Mouse (Mus musculus) liver, postnatal 0 days (tissue): ENCODE data around the gene Tspan10. TPM values are rescaled to one million over a fixed set of nuclear protein-coding genes. Genes with fewer than 3 reads are reported as not detected.

Experiments used
- ATAC-seq: fragments of 200-750 bp; cut with Nextera tagmentation; 2 replicates; pipeline ENCODE4 v1.8.0; 2017; ENCODE audit warnings: mild to moderate bottlenecking, moderate library complexity
- DNase-seq: peaks from one replicate; pipeline ENCODE4 v3.0.0-alpha.2; 2016
- H3K27ac ChIP-seq: fragments of 300-500 bp; sonication (generic); 2 replicates; pipeline ENCODE4 v1.5.1; 2014; ENCODE audit warnings: antibody characterized with exemption, moderate library complexity, mild to moderate bottlenecking, low read depth
- H3K27me3 ChIP-seq: fragments of 300-500 bp; sonication (generic); 2 replicates; pipeline ENCODE4 v1.6.1; 2014; ENCODE audit warnings: low read length, control low read depth, mixed read lengths; ENCODE audit not compliant: insufficient read depth
- H3K36me3 ChIP-seq: fragments of 300-500 bp; sonication (generic); replicated peaks from 2 replicates; pipeline ENCODE4 v1.6.1; 2014; ENCODE audit warnings: mild to moderate bottlenecking, control low read depth, low read length, moderate library complexity, mixed read lengths; ENCODE audit not compliant: insufficient read depth
- H3K4me1 ChIP-seq: fragments of 300-500 bp; sonication (generic); 2 replicates; pipeline ENCODE4 v1.6.1; 2014; ENCODE audit warnings: antibody characterized with exemption, mild to moderate bottlenecking, control low read depth; ENCODE audit not compliant: insufficient read depth
- H3K4me2 ChIP-seq: fragments of 300-500 bp; sonication (generic); 2 replicates; pipeline ENCODE4 v1.6.1; 2014; ENCODE audit warnings: low read depth, mild to moderate bottlenecking, low read length, moderate library complexity, mixed read lengths
- H3K4me3 ChIP-seq: fragments of 300-500 bp; sonication (generic); 2 replicates; pipeline ENCODE4 v1.5.1; 2014; ENCODE audit warnings: low read depth, low read length
- H3K9ac ChIP-seq: fragments of 300-500 bp; sonication (generic); replicated peaks from 2 replicates; pipeline ENCODE4 v1.6.1; 2014; ENCODE audit warnings: mild to moderate bottlenecking, moderate library complexity
- H3K9me3 ChIP-seq: fragments of 300-500 bp; sonication (generic); 2 replicates; pipeline ENCODE4 v1.6.1; 2016; ENCODE audit warnings: mild to moderate bottlenecking, control low read depth, low read length, mixed read lengths
- CTCF ChIP-seq: sonication (generic); IDR thresholded peaks from 2 replicates; pipeline ENCODE4 v1.5.1; 2016; ENCODE audit warnings: antibody characterized with exemption, low read depth
- EP300 ChIP-seq: IDR thresholded peaks from 2 replicates; pipeline ENCODE4 v1.6.1; 2016; ENCODE audit warnings: antibody characterized with exemption, low read depth, mild to moderate bottlenecking
- WGBS: fragments of 180-500 bp; shearing (Covaris S2); extraction: QIAGEN DNeasy Blood & Tissue Kit; methylation state at CpG from one replicate; pipeline ENCODE4 v1.1.7; 2014; ENCODE audit not compliant: insufficient replicate concordance; 5-methylcytosine and 5-hydroxymethylcytosine counted together
- polyA plus RNA-seq: library from polyadenylated mRNA; unstranded; fragments of >200 nt; fragmentation: Nextera tagmentation; extraction: Ambion mirVana; gene quantifications from 2 replicates; pipeline ENCODE4 v1.2.1, GENCODE M21; 2015

Tspan10 gene
- polyA plus RNA-seq, 1 experiment from 2014 or later = not detected

DNA sequence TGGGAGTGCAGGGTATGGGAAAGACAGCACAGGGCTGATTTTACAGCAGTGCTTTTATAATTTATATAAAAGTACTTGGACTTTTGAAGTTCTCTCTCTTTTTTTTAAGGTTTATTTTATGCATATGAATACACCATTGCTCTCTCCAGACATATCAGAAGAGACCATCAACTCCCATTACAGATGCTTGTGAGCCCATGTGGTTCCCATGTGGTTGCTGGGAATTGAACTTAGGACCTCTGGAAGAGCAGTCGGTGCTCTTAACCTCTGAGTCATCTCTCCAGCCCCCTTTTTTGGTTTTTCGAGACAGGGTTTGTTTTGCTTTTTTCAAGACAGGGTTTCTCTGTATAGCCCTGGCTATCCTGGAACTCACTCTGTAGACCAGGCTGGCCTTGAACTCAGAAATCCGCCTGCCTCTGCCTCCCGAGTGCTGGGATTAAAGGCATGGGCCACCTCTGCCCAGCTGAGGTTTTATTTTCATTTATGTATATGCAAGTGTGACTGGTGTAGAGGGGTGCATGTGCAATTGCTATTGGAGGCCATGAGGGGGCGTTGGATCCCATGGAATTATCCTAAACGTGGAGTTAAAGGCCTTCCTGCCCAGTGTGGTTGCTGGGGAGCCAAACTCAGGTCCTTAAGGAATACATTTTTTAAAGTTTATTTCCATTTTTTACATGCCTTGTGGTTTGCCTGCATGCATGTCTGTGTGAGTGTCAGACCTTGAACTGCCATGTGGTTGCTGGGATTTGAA lies 16.6 kb downstream of the Tspan10 start:
- DNase-seq = peak; percentile 44
- peak; percentile 20; the same call in 1 of the 2 replicates for ATAC-seq
- H3K9me3 ChIP-seq = no peaks in the 10 kb centered on the region
- peak overlapping the region; percentile 72 for H3K4me3 ChIP-seq
- H3K4me1 ChIP-seq = peaks cover 27% of the 10 kb centered on the region
- H3K36me3 ChIP-seq = peaks cover 18% of the 10 kb centered on the region
- H3K27ac ChIP-seq = no peak overlapping the region
- TF ChIP-seq EP300 = no peak
- peak; percentile 58 for TF ChIP-seq CTCF
- 35% methylated on average over 6 of the region's 6 CpGs for WGBS
- peak overlapping the region; percentile 77 for H3K9ac ChIP-seq
- peak overlapping the region; percentile 96 for H3K4me2 ChIP-seq
- H3K27me3 ChIP-seq = no peaks in the 10 kb centered on the region

GRCm38 (mm10) chr11:120463536-120463935 lies 21.1 kb downstream of the Tspan10 start:
- H3K4me2 ChIP-seq = no peak overlapping the region
- peaks cover 15% of the 10 kb centered on the region for H3K36me3 ChIP-seq
- no peak overlapping the region for H3K27ac ChIP-seq
- DNase-seq (no peak), ATAC-seq (no peak)
- H3K9me3 ChIP-seq = no peaks in the 10 kb centered on the region
- 89% methylated on average over 2 of the region's 2 CpGs for WGBS
- H3K4me3 ChIP-seq = no peak overlapping the region
- no peaks in the 10 kb centered on the region for H3K27me3 ChIP-seq
- no peak for TF ChIP-seq CTCF
- no peak for TF ChIP-seq EP300
- peaks cover 17% of the 10 kb centered on the region for H3K4me1 ChIP-seq
- H3K9ac ChIP-seq = no peak overlapping the region

DNA sequence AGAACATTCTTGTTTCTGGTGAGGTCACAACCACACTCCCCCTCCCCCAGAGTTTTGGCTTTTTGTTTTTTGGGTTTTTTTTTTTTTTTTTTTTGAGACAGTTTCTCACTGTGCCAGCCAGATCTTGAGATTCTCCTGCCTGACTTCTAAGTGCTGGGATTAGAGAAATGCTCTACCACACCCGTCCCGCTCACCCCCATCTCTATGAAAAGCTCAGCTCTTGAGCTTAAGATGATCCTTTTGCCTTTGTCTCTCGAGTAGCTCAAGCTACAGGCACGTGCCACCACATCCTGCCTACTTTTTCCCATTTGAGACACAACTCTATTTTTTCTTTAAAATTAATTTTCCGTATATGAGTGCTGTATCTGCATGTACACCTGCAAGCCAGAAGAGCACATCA lies 21.9 kb downstream of the Tspan10 start:
- Histone ChIP-seq H3K4me2 (no peak overlapping the region), H3K9me3 (no peaks in the 10 kb centered on the region), H3K4me1 (peaks cover 18% of the 10 kb centered on the region), H3K4me3 (no peak overlapping the region), H3K27ac (no peak overlapping the region), H3K9ac (no peak overlapping the region), H3K27me3 (no peaks in the 10 kb centered on the region), H3K36me3 (peaks cover 18% of the 10 kb centered on the region)
- TF ChIP-seq EP300 (no peak), CTCF (no peak)
- DNase-seq (no peak), ATAC-seq (no peak)
- WGBS = 87% methylated on average over 5 of the region's 5 CpGs

GRCm38 (mm10) chr11:120465521-120465920 lies 23.1 kb downstream of the Tspan10 start:
- Histone ChIP-seq H3K27me3 (no peaks in the 10 kb centered on the region), H3K4me3 (no peak overlapping the region), H3K4me1 (peaks cover 18% of the 10 kb centered on the region), H3K9me3 (no peaks in the 10 kb centered on the region), H3K27ac (no peak overlapping the region), H3K4me2 (no peak overlapping the region), H3K9ac (no peak overlapping the region), H3K36me3 (peaks cover 26% of the 10 kb centered on the region)
- 81% methylated on average over 4 of the region's 4 CpGs for WGBS
- DNase-seq = no peak
- ATAC-seq = no peak
- TF ChIP-seq CTCF (no peak), EP300 (no peak)

- H3K27ac ChIP-seq = peak within 1 kb of the TSS; percentile 67
- no peak for TF ChIP-seq EP300
- peak within 1 kb of the TSS; percentile 92 for H3K4me2 ChIP-seq
- ATAC-seq = peak; percentile 99
- no peaks in the 10 kb centered on the region for H3K27me3 ChIP-seq
- peaks cover 18% of the 10 kb centered on the region for H3K4me1 ChIP-seq
- H3K9ac ChIP-seq = peak within 1 kb of the TSS; percentile 88
- peak within 1 kb of the TSS; percentile 96 for H3K4me3 ChIP-seq
- DNase-seq = peak; percentile 97
- no peaks in the 10 kb centered on the region for H3K9me3 ChIP-seq
- 1% methylated on average over 54 of the region's 54 CpGs for WGBS
- peaks cover 31% of the 10 kb centered on the region for H3K36me3 ChIP-seq
Observed at GRCm38 (mm10) chr11:120467051-120467735, 24.7 kb downstream of the Tspan10 start, which contains the start of gene Arl16. Gene Arl16 (minus strand): TSS chr11:120467607.

- no peaks in the 10 kb centered on the region for H3K27me3 ChIP-seq
- H3K9ac ChIP-seq = peak overlapping the region; percentile 88
- TF ChIP-seq CTCF (no peak), EP300 (no peak)
- DNase-seq (no peak), ATAC-seq (peak; percentile 56)
- H3K4me2 ChIP-seq = peak overlapping the region; percentile 89
- H3K4me3 ChIP-seq = peak overlapping the region; percentile 96
- H3K4me1 ChIP-seq = peaks cover 18% of the 10 kb centered on the region
- H3K9me3 ChIP-seq = no peaks in the 10 kb centered on the region
- H3K36me3 ChIP-seq = peaks cover 36% of the 10 kb centered on the region
- under 1% methylated on average over 33 of the region's 33 CpGs for WGBS
- peak overlapping the region; percentile 67 for H3K27ac ChIP-seq
Observed at GRCm38 (mm10) chr11:120467736-120468092, 25.3 kb downstream of the Tspan10 start.
